Mouse (Mus musculus): ENCODE measurements at regions not wholly inside any gene's neighbourhood (a gene's known extent, or its start where the extent isn't known, plus 50 kb on each side); places are given as distances from the start of the nearest gene placed in this dataset.
"Not testable (repeated sequence)": the region's sequence is repeated elsewhere in the genome, so short reads cannot be mapped to it uniquely, and the experiment has no call there.

GRCm38 (mm10) chr4:44424831-44425704 lies 124.4 kb downstream of the Melk start:
- peak overlapping the region; percentile 85 for H3K4me2 ChIP-seq (replicated peaks; ENCODE audit: low read depth, low read length)
- peaks cover 28% of the 10 kb centered on the region for H3K27me3 ChIP-seq (ENCODE audit: control insufficient read depth, insufficient read depth, low read length)
- under 1% methylated on average over 53 of the region's 56 CpGs for WGBS
- no peaks in the 10 kb centered on the region for H3K9me3 ChIP-seq (ENCODE audit: control insufficient read depth, low read length)
- H3K4me3 ChIP-seq (ENCODE audit: low read length) = peak overlapping the region; percentile 42
- peak overlapping the region; percentile 40; the same call in 1 of the 2 replicates for H3K9ac ChIP-seq (ENCODE audit: low read depth, low read length)
- no peaks in the 10 kb centered on the region for H3K36me3 ChIP-seq (ENCODE audit: control insufficient read depth, insufficient read depth, low read length)
- peaks cover 7% of the 10 kb centered on the region; the same call in 1 of the 2 replicates for H3K4me1 ChIP-seq (ENCODE audit: control insufficient read depth, insufficient read depth, low read length)
- no peak overlapping the region for H3K27ac ChIP-seq (ENCODE audit: low read depth, low read length)
- no peak for ATAC-seq (ENCODE audit: low FRiP score, low TSS enrichment)

- 13% methylated on average over 9 of the region's 9 CpGs for WGBS
Observed at GRCm38 (mm10) chr4:44434593-44434992, 133.9 kb downstream of the Melk start.

GRCm38 (mm10) chr4:44445511-44445910 lies 144.8 kb downstream of the Melk start:
- Histone ChIP-seq H3K4me2 (replicated peaks; ENCODE audit: low read depth, low read length) (no peak overlapping the region), H3K9me3 (ENCODE audit: control insufficient read depth, low read length) (no peaks in the 10 kb centered on the region), H3K9ac (ENCODE audit: low read depth, low read length) (no peak overlapping the region), H3K27ac (ENCODE audit: low read depth, low read length) (no peak overlapping the region), H3K4me1 (ENCODE audit: control insufficient read depth, insufficient read depth, low read length) (no peaks in the 10 kb centered on the region), H3K36me3 (ENCODE audit: control insufficient read depth, insufficient read depth, low read length) (no peaks in the 10 kb centered on the region), H3K4me3 (ENCODE audit: low read length) (no peak overlapping the region), H3K27me3 (ENCODE audit: control insufficient read depth, insufficient read depth, low read length) (no peaks in the 10 kb centered on the region)
- 39% methylated on average over 4 of the region's 4 CpGs for WGBS
- no peak for ATAC-seq (ENCODE audit: low FRiP score, low TSS enrichment)

More at GRCm38 (mm10) chr4:44434593-44434992, 133.9 kb downstream of the Melk start:
- Histone ChIP-seq H3K9ac (ENCODE audit: low read depth, low read length) (no peak overlapping the region), H3K4me2 (replicated peaks; ENCODE audit: low read depth, low read length) (no peak overlapping the region), H3K4me3 (ENCODE audit: low read length) (no peak overlapping the region), H3K4me1 (ENCODE audit: control insufficient read depth, insufficient read depth, low read length) (no peaks in the 10 kb centered on the region), H3K9me3 (ENCODE audit: control insufficient read depth, low read length) (no peaks in the 10 kb centered on the region), H3K27me3 (ENCODE audit: control insufficient read depth, insufficient read depth, low read length) (no peaks in the 10 kb centered on the region), H3K27ac (ENCODE audit: low read depth, low read length) (no peak overlapping the region), H3K36me3 (ENCODE audit: control insufficient read depth, insufficient read depth, low read length) (no peaks in the 10 kb centered on the region)
- ATAC-seq (ENCODE audit: low FRiP score, low TSS enrichment) = peak; percentile 64; the same call in 1 of the 2 replicates

- Histone ChIP-seq H3K27me3 (ENCODE audit: control insufficient read depth, insufficient read depth, low read length) (no peaks in the 10 kb centered on the region), H3K4me3 (ENCODE audit: low read length) (no peak overlapping the region), H3K9ac (ENCODE audit: low read depth, low read length) (no peak overlapping the region), H3K4me1 (ENCODE audit: control insufficient read depth, insufficient read depth, low read length) (peaks cover 13% of the 10 kb centered on the region), H3K36me3 (ENCODE audit: control insufficient read depth, insufficient read depth, low read length) (no peaks in the 10 kb centered on the region), H3K9me3 (ENCODE audit: control insufficient read depth, low read length) (no peaks in the 10 kb centered on the region), H3K4me2 (replicated peaks; ENCODE audit: low read depth, low read length) (no peak overlapping the region), H3K27ac (ENCODE audit: low read depth, low read length) (no peak overlapping the region)
- WGBS = 37% methylated on average over 10 of the region's 10 CpGs
- peak; percentile 56; the same call in 1 of the 2 replicates for ATAC-seq (ENCODE audit: low FRiP score, low TSS enrichment)
Observed at GRCm38 (mm10) chr4:44450881-44451532, 150.3 kb downstream of the Melk start.

GRCm38 (mm10) chr4:44452043-44452618 lies 151.5 kb downstream of the Melk start:
- Histone ChIP-seq H3K36me3 (ENCODE audit: control insufficient read depth, insufficient read depth, low read length) (no peaks in the 10 kb centered on the region), H3K4me2 (replicated peaks; ENCODE audit: low read depth, low read length) (no peak overlapping the region), H3K9ac (ENCODE audit: low read depth, low read length) (no peak overlapping the region), H3K27me3 (ENCODE audit: control insufficient read depth, insufficient read depth, low read length) (no peaks in the 10 kb centered on the region), H3K9me3 (ENCODE audit: control insufficient read depth, low read length) (no peaks in the 10 kb centered on the region), H3K4me3 (ENCODE audit: low read length) (no peak overlapping the region), H3K4me1 (ENCODE audit: control insufficient read depth, insufficient read depth, low read length) (peaks cover 13% of the 10 kb centered on the region), H3K27ac (ENCODE audit: low read depth, low read length) (no peak overlapping the region)
- WGBS = 34% methylated on average over 8 of the region's 8 CpGs
- peak; percentile 84 for ATAC-seq (ENCODE audit: low FRiP score, low TSS enrichment)

GRCm38 (mm10) chr4:44453552-44453951 lies 152.9 kb downstream of the Melk start:
- Histone ChIP-seq H3K36me3 (ENCODE audit: control insufficient read depth, insufficient read depth, low read length) (no peaks in the 10 kb centered on the region), H3K4me2 (replicated peaks; ENCODE audit: low read depth, low read length) (no peak overlapping the region), H3K9me3 (ENCODE audit: control insufficient read depth, low read length) (no peaks in the 10 kb centered on the region), H3K9ac (ENCODE audit: low read depth, low read length) (no peak overlapping the region), H3K4me1 (ENCODE audit: control insufficient read depth, insufficient read depth, low read length) (peaks cover 13% of the 10 kb centered on the region), H3K27ac (ENCODE audit: low read depth, low read length) (no peak overlapping the region), H3K27me3 (ENCODE audit: control insufficient read depth, insufficient read depth, low read length) (no peaks in the 10 kb centered on the region), H3K4me3 (ENCODE audit: low read length) (no peak overlapping the region)
- no peak for ATAC-seq (ENCODE audit: low FRiP score, low TSS enrichment)
- 91% methylated on average over 11 of the region's 11 CpGs for WGBS

- H3K27ac ChIP-seq (ENCODE audit: low read depth, low read length) = no peak overlapping the region
- no peaks in the 10 kb centered on the region for H3K9me3 ChIP-seq (ENCODE audit: control insufficient read depth, low read length)
- peaks cover 13% of the 10 kb centered on the region for H3K4me1 ChIP-seq (ENCODE audit: control insufficient read depth, insufficient read depth, low read length)
- H3K27me3 ChIP-seq (ENCODE audit: control insufficient read depth, insufficient read depth, low read length) = no peaks in the 10 kb centered on the region
- no peak overlapping the region for H3K4me2 ChIP-seq (replicated peaks; ENCODE audit: low read depth, low read length)
- no peak for ATAC-seq (ENCODE audit: low FRiP score, low TSS enrichment)
- H3K4me3 ChIP-seq (ENCODE audit: low read length) = no peak overlapping the region
- no peak overlapping the region for H3K9ac ChIP-seq (ENCODE audit: low read depth, low read length)
- H3K36me3 ChIP-seq (ENCODE audit: control insufficient read depth, insufficient read depth, low read length) = no peaks in the 10 kb centered on the region
- WGBS = 93% methylated on average over 2 of the region's 2 CpGs
Observed at GRCm38 (mm10) chr4:44455851-44456250, 155.2 kb downstream of the Melk start.

- not testable (repeated sequence) for H3K36me3 ChIP-seq (ENCODE audit: control insufficient read depth, insufficient read depth, low read length); H3K27ac ChIP-seq (ENCODE audit: low read depth, low read length); H3K9ac ChIP-seq (ENCODE audit: low read depth, low read length); H3K27me3 ChIP-seq (ENCODE audit: control insufficient read depth, insufficient read depth, low read length); H3K9me3 ChIP-seq (ENCODE audit: control insufficient read depth, low read length); H3K4me3 ChIP-seq (ENCODE audit: low read length); H3K4me2 ChIP-seq (replicated peaks; ENCODE audit: low read depth, low read length); H3K4me1 ChIP-seq (ENCODE audit: control insufficient read depth, insufficient read depth, low read length); ATAC-seq (ENCODE audit: low FRiP score, low TSS enrichment)
- 92% methylated on average over 21 of the region's 21 CpGs for WGBS
Observed at GRCm38 (mm10) chr4:44473511-44473910, 172.8 kb downstream of the Melk start.

All from kidney, embryonic 14.5 days (tissue).